Mouse (Mus musculus): ENCODE results near the gene Sirt7. TPM values are rescaled to one million over a fixed set of nuclear protein-coding genes. Genes with fewer than 3 reads are reported as not detected.

Sirt7 gene
- polyA plus RNA-seq, 1 experiment from 2014 or later: 20.8 TPM

- Histone ChIP-seq H3K27ac (replicated peaks; ENCODE audit: low read depth, low read length) (peak within 1 kb of the TSS; percentile 88), H3K4me3 (ENCODE audit: low read depth, low read length) (peak within 1 kb of the TSS; percentile 78), H3K36me3 (replicated peaks; ENCODE audit: control insufficient read depth, insufficient read depth, low read depth, low read length) (peaks cover 18% of the 10 kb centered on the region), H3K4me2 (ENCODE audit: low read depth, low read length) (peak within 1 kb of the TSS; percentile 88), H3K9ac (replicated peaks; ENCODE audit: low read length) (peak within 1 kb of the TSS; percentile 85), H3K27me3 (ENCODE audit: control insufficient read depth, insufficient read depth, low read length) (no peaks in the 10 kb centered on the region), H3K4me1 (ENCODE audit: control insufficient read depth, insufficient read depth, low read length) (peaks cover 3% of the 10 kb centered on the region), H3K9me3 (replicated peaks; ENCODE audit: control insufficient read depth, low read length) (no peaks in the 10 kb centered on the region)
- DNase-seq (ENCODE audit: low spot score) (peak; percentile 100), ATAC-seq (replicated peaks; ENCODE audit: insufficient number of reproducible peaks, low FRiP score, low TSS enrichment, low read depth) (peak; percentile 94)
- under 1% methylated on average over 93 of the region's 94 CpGs for WGBS
Measured at GRCm38 (mm10) chr11:120572752-120573584, 52.1 kb downstream of the Sirt7 start, which contains the start of gene P4hb. P4hb (minus strand) TSS chr11:120573253.

GRCm38 (mm10) chr11:120572417-120572751 is 52.7 kb downstream of the Sirt7 start:
- no peak for DNase-seq (ENCODE audit: low spot score)
- peak overlapping the region; percentile 84 for H3K9ac ChIP-seq (replicated peaks; ENCODE audit: low read length)
- peak; percentile 44; the same call in 1 of the 2 replicates for ATAC-seq (replicated peaks; ENCODE audit: insufficient number of reproducible peaks, low FRiP score, low TSS enrichment, low read depth)
- H3K27ac ChIP-seq (replicated peaks; ENCODE audit: low read depth, low read length): peak overlapping the region; percentile 88; the same call in 1 of the 2 replicates
- peak overlapping the region; percentile 78 for H3K4me3 ChIP-seq (ENCODE audit: low read depth, low read length)
- H3K4me2 ChIP-seq (ENCODE audit: low read depth, low read length): peak overlapping the region; percentile 81
- WGBS: under 1% methylated on average over 23 of the region's 24 CpGs
- no peaks in the 10 kb centered on the region for H3K9me3 ChIP-seq (replicated peaks; ENCODE audit: control insufficient read depth, low read length)
- H3K27me3 ChIP-seq (ENCODE audit: control insufficient read depth, insufficient read depth, low read length): no peaks in the 10 kb centered on the region
- peaks cover 19% of the 10 kb centered on the region for H3K36me3 ChIP-seq (replicated peaks; ENCODE audit: control insufficient read depth, insufficient read depth, low read depth, low read length)
- H3K4me1 ChIP-seq (ENCODE audit: control insufficient read depth, insufficient read depth, low read length): peaks cover 3% of the 10 kb centered on the region

- Histone ChIP-seq H3K9me3 (replicated peaks; ENCODE audit: control insufficient read depth, low read length) (no peaks in the 10 kb centered on the region), H3K4me2 (ENCODE audit: low read depth, low read length) (peak overlapping the region; percentile 81), H3K36me3 (replicated peaks; ENCODE audit: control insufficient read depth, insufficient read depth, low read depth, low read length) (peaks cover 19% of the 10 kb centered on the region), H3K27ac (replicated peaks; ENCODE audit: low read depth, low read length) (0 out of 2 replicates have a peak overlapping the region, but pooled peaks have one; percentile 88), H3K27me3 (ENCODE audit: control insufficient read depth, insufficient read depth, low read length) (no peaks in the 10 kb centered on the region), H3K4me3 (ENCODE audit: low read depth, low read length) (peak overlapping the region; percentile 78), H3K9ac (replicated peaks; ENCODE audit: low read length) (peak overlapping the region; percentile 84), H3K4me1 (ENCODE audit: control insufficient read depth, insufficient read depth, low read length) (peaks cover 3% of the 10 kb centered on the region)
- ATAC-seq (replicated peaks; ENCODE audit: insufficient number of reproducible peaks, low FRiP score, low TSS enrichment, low read depth): no peak
- WGBS: 17% methylated on average over 11 of the region's 11 CpGs
- DNase-seq (ENCODE audit: low spot score): no peak
Measured at GRCm38 (mm10) chr11:120571754-120572416, 53.2 kb downstream of the Sirt7 start.

GRCm38 (mm10) chr11:120571122-120571521 is 53.9 kb downstream of the Sirt7 start:
- peak overlapping the region; percentile 84 for H3K9ac ChIP-seq (replicated peaks; ENCODE audit: low read length)
- H3K36me3 ChIP-seq (replicated peaks; ENCODE audit: control insufficient read depth, insufficient read depth, low read depth, low read length): peaks cover 23% of the 10 kb centered on the region
- peak overlapping the region; percentile 81 for H3K4me2 ChIP-seq (ENCODE audit: low read depth, low read length)
- H3K4me1 ChIP-seq (ENCODE audit: control insufficient read depth, insufficient read depth, low read length): peaks cover 3% of the 10 kb centered on the region
- no peaks in the 10 kb centered on the region for H3K9me3 ChIP-seq (replicated peaks; ENCODE audit: control insufficient read depth, low read length)
- 90% methylated on average over 3 of the region's 3 CpGs for WGBS
- ATAC-seq (replicated peaks; ENCODE audit: insufficient number of reproducible peaks, low FRiP score, low TSS enrichment, low read depth) (no peak), DNase-seq (ENCODE audit: low spot score) (no peak)
- no peaks in the 10 kb centered on the region for H3K27me3 ChIP-seq (ENCODE audit: control insufficient read depth, insufficient read depth, low read length)
- H3K4me3 ChIP-seq (ENCODE audit: low read depth, low read length): peak overlapping the region; percentile 78
- H3K27ac ChIP-seq (replicated peaks; ENCODE audit: low read depth, low read length): no peak overlapping the region

Small RNAs within 50 kb of the gene (microRNA-seq; reads per million reads assigned to microRNA genes)
- gene Mir6936 (ENCODE audit: borderline number of aligned reads): 1.4 reads per million

Other genes with a start within 250 kb of the Sirt7 start
- 20.5 and 24.2 TPM in 2 replicates for gene Faap100, start 246.5 kb downstream of the Sirt7 start, polyA plus RNA-seq (2014; fragmentation: Nextera tagmentation; extraction: Ambion mirVana)
- gene Nploc4, start 187.5 kb downstream of the Sirt7 start, polyA plus RNA-seq (2014; fragmentation: Nextera tagmentation; extraction: Ambion mirVana): 42.5 and 44.2 TPM in 2 replicates
- 0.56 and 1.2 TPM in 2 replicates for gene Tspan10, start 182.6 kb downstream of the Sirt7 start, polyA plus RNA-seq (2014; fragmentation: Nextera tagmentation; extraction: Ambion mirVana)
- 0.48 TPM in 1 of 2 replicates, not detected in the other for gene Pde6g, start 171.7 kb downstream of the Sirt7 start, polyA plus RNA-seq (2014; fragmentation: Nextera tagmentation; extraction: Ambion mirVana)
- gene Oxld1, start 167.2 kb downstream of the Sirt7 start, polyA plus RNA-seq (2014; fragmentation: Nextera tagmentation; extraction: Ambion mirVana): 12.2 and 13.0 TPM in 2 replicates
- 26.7 and 28.5 TPM in 2 replicates for gene Ccdc137, start 167.1 kb downstream of the Sirt7 start, polyA plus RNA-seq (2014; fragmentation: Nextera tagmentation; extraction: Ambion mirVana)
- 52.3 and 60.5 TPM in 2 replicates for gene Arl16, start 157.6 kb downstream of the Sirt7 start, polyA plus RNA-seq (2014; fragmentation: Nextera tagmentation; extraction: Ambion mirVana)
- 161 and 162 TPM in 2 replicates for gene Mrpl12, start 140.6 kb downstream of the Sirt7 start, polyA plus RNA-seq (2014; fragmentation: Nextera tagmentation; extraction: Ambion mirVana)
- 46.9 and 53.6 TPM in 2 replicates for gene Slc25a10, start 133.4 kb downstream of the Sirt7 start, polyA plus RNA-seq (2014; fragmentation: Nextera tagmentation; extraction: Ambion mirVana)
- 0.43 and 0.91 TPM in 2 replicates for gene Gcgr, start 94.5 kb downstream of the Sirt7 start, polyA plus RNA-seq (2014; fragmentation: Nextera tagmentation; extraction: Ambion mirVana)
- 223 and 249 TPM in 2 replicates for gene Mcrip1, start 75.5 kb downstream of the Sirt7 start, polyA plus RNA-seq (2014; fragmentation: Nextera tagmentation; extraction: Ambion mirVana)
- gene Ppp1r27, start 74.1 kb downstream of the Sirt7 start, polyA plus RNA-seq (2014; fragmentation: Nextera tagmentation; extraction: Ambion mirVana): not detected in 2 replicates
- 626 and 629 TPM in 2 replicates for gene P4hb, start 52.0 kb downstream of the Sirt7 start, polyA plus RNA-seq (2014; fragmentation: Nextera tagmentation; extraction: Ambion mirVana)
- gene Arhgdia, start 43.6 kb downstream of the Sirt7 start, polyA plus RNA-seq (2014; fragmentation: Nextera tagmentation; extraction: Ambion mirVana): 511 and 567 TPM in 2 replicates
- 748 and 893 TPM in 2 replicates for gene Alyref, start 26.9 kb downstream of the Sirt7 start, polyA plus RNA-seq (2014; fragmentation: Nextera tagmentation; extraction: Ambion mirVana)
- 177 and 197 TPM in 2 replicates for gene Anapc11, start 26.8 kb downstream of the Sirt7 start, polyA plus RNA-seq (2014; fragmentation: Nextera tagmentation; extraction: Ambion mirVana)
- not detected in 2 replicates for gene Npb, start 16.8 kb downstream of the Sirt7 start, polyA plus RNA-seq (2014; fragmentation: Nextera tagmentation; extraction: Ambion mirVana)
- 75.3 and 76.9 TPM in 2 replicates for gene Pcyt2, start 7.3 kb downstream of the Sirt7 start, polyA plus RNA-seq (2014; fragmentation: Nextera tagmentation; extraction: Ambion mirVana)
- gene Mafg, start 8.4 kb upstream of the Sirt7 start, polyA plus RNA-seq (2014; fragmentation: Nextera tagmentation; extraction: Ambion mirVana): 16.7 and 18.1 TPM in 2 replicates
- 26.3 and 27.1 TPM in 2 replicates for gene Pycr1, start 18.5 kb upstream of the Sirt7 start, polyA plus RNA-seq (2014; fragmentation: Nextera tagmentation; extraction: Ambion mirVana)
- not detected in 2 replicates for gene Myadml2, start 22.9 kb upstream of the Sirt7 start, polyA plus RNA-seq (2014; fragmentation: Nextera tagmentation; extraction: Ambion mirVana)
- 2.5 and 3.2 TPM in 2 replicates for gene Notum, start 35.9 kb upstream of the Sirt7 start, polyA plus RNA-seq (2014; fragmentation: Nextera tagmentation; extraction: Ambion mirVana)
- gene Aspscr1, start 47.7 kb upstream of the Sirt7 start, polyA plus RNA-seq (2014; fragmentation: Nextera tagmentation; extraction: Ambion mirVana): 99.6 and 107 TPM in 2 replicates
- gene Cenpx, start 88.5 kb upstream of the Sirt7 start, polyA plus RNA-seq (2014; fragmentation: Nextera tagmentation; extraction: Ambion mirVana): 118 and 124 TPM in 2 replicates
- gene Lrrc45, start 88.7 kb upstream of the Sirt7 start, polyA plus RNA-seq (2014; fragmentation: Nextera tagmentation; extraction: Ambion mirVana): 35.0 and 35.9 TPM in 2 replicates
- 9.7 and 10.9 TPM in 2 replicates for gene Rac3, start 96.2 kb upstream of the Sirt7 start, polyA plus RNA-seq (2014; fragmentation: Nextera tagmentation; extraction: Ambion mirVana)
- 10.7 and 11.7 TPM in 2 replicates for gene Dcxr, start 102.0 kb upstream of the Sirt7 start, polyA plus RNA-seq (2014; fragmentation: Nextera tagmentation; extraction: Ambion mirVana)
- 3.3 and 3.7 TPM in 2 replicates for gene Cbr2, start 106.9 kb upstream of the Sirt7 start, polyA plus RNA-seq (2014; fragmentation: Nextera tagmentation; extraction: Ambion mirVana)
- 9.0 and 11.0 TPM in 2 replicates for gene Hmga1b, start 137.6 kb upstream of the Sirt7 start, polyA plus RNA-seq (2014; fragmentation: Nextera tagmentation; extraction: Ambion mirVana)
- gene Rfng, start 159.0 kb upstream of the Sirt7 start, polyA plus RNA-seq (2014; fragmentation: Nextera tagmentation; extraction: Ambion mirVana): 16.2 and 21.2 TPM in 2 replicates
- gene Gps1, start 159.0 kb upstream of the Sirt7 start, polyA plus RNA-seq (2014; fragmentation: Nextera tagmentation; extraction: Ambion mirVana): 262 and 276 TPM in 2 replicates
- 72.4 and 72.8 TPM in 2 replicates for gene Dus1l, start 171.2 kb upstream of the Sirt7 start, polyA plus RNA-seq (2014; fragmentation: Nextera tagmentation; extraction: Ambion mirVana)
- 56.1 and 66.1 TPM in 2 replicates for gene Fasn, start 199.3 kb upstream of the Sirt7 start, polyA plus RNA-seq (2014; fragmentation: Nextera tagmentation; extraction: Ambion mirVana)

Measured in embryonic facial prominence, embryonic 11.5 days (tissue).